Mouse (Mus musculus) 3134 (cell line): ENCODE measurements around the gene Coq2.
A peak's percentile ranks its signal among the peaks of the same experiment; 100 is the strongest.

ENCODE experiments used
- DNase-seq: peaks from one replicate; pipeline ENCODE4 v3.0.0-alpha.2; 2011; ENCODE audit warnings: low spot score; ENCODE audit not compliant: insufficient read length; ENCODE audit errors: extremely low read depth

Gene Coq2

DNA sequence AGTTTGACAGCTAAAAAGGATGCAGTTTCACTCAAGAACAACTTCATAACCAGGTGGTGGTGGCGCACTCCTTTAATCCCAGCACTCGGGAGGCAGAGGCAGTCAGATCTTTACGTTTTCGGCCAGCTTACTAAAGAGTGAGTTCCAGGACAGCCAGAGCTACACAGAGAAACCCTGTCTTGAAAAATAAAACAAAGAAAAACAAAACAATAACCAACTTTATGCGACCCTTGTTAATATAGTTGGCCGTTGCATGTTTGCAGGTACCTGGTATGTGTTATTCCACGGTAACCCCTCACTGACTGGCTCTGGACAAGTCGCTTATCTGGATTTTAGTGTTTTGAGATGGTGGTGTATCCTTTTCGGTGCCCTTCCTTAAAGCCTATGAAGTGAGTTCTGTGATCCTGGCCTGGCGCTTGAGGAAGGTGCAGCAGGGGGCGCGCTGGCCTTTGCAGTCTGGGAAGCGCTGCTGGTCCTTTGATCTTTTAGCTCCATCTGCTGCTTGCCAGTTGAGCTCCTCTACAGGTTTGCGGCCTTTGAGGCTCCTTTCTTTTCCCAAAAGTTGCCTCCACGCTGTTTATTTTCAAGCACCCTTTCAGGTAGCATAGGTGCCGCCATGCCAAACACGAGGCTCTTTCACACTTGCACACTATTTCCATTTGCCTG, at the start of gene Coq2:
TSS of gene Coq2 (minus strand) at position 430 of the 666 bp plus-strand sequence.
- peak; percentile 78 for DNase-seq

DNA sequence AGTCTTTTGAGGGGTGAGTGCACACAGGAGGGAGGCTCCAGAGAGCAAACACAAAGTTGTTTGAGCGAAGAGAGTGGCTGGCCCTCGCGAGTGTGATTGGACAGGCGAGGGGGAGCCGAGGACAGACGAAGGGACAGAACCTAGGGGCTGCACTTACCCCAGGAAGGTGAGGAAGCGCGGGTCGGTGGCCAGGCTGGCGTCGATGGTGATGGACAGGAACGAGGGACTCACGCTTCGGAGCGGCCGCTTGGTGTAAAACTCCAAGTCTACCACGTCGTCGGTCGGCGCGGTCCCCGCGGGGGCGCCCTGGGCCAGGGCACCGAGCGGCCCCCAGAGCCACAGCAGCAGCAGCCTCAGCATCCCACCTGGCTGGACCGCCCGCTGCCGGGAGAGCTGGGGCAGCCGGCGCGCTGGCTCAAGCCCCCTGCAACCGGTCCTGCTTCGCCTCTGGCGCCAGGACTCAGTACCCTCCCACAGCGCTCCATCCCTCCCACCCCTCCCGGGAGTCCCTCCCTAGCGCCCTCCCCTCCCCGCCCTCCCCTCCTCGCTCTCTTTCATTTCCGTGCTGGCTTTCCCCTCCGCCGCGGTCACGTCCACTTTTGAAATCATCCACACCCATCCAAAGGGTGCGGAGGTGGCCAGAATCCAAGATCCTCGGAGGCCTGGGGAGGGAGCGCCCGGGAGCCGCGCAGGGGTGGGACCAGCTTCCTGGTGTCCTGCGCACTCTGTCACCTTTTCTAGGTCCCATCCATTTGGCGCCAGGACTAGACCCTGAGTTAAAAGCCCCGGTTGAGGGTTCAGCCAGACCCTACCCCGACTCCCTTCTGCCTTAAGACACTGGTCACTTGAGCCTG, 44.5 kb upstream of the Coq2 start, which contains the start of gene Hpse:
TSS of gene Hpse (minus strand) at position 482 of the 854 bp plus-strand sequence.
- no peak for DNase-seq

DNA sequence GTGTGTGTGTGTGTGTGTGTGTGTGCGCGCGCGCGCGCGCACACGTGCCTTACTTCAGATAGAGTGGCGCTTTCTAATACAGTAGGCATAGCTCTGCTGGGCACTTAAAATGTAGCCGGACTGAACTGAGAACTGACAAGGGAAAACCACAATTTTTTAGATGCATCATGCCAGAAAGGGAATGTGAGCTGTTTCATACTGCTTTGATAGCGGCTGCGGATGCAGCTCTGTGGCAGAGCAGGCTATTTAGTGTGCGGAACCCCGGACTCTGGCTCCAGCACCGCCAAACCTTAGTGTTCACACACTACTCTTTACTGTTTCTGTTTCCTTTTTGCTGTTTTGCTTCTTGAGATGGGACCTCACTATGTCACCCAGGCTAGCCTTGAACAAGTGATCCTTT, 41.8 kb upstream of the Coq2 start:
- no peak for DNase-seq

DNA sequence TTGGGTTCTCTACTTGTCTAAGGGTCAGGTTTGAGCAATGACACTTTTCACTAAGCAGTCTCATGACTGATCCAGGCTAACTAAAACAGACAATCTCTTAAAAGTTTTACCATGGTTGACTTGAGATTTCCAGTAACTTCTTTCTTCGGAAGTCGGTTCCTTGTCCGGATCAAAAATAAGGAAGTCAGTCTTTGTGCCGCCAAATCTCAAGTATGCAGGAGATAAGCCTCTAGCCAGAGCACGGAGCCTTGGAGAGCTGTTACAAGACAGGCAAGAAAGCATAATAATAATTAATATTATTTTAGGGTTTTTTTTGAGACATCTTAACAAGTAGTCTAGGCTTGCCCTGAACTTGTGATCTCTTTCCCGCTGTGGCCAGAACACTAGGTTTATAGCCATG, 36.3 kb upstream of the Coq2 start:
- DNase-seq, result no peak

DNA sequence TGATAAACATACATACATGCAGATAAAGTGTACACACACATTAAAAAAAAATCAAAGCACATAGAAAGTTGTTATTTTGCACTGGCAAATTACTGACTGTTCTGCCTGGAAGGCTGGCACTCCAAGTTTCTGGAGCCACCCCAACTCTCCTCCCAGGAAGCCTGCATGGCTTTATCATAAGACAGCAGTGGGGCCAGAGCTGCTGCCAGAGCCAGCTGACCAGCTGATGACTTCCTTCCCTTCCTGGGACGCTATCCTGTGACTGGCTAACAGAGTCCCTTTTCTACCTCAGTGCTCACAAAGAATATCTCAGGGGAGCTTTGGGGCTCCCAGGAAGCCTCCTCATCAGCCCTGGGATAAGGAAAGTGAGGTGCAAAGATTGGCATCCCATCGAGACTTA, 35.1 kb upstream of the Coq2 start:
- DNase-seq, result no peak

DNA sequence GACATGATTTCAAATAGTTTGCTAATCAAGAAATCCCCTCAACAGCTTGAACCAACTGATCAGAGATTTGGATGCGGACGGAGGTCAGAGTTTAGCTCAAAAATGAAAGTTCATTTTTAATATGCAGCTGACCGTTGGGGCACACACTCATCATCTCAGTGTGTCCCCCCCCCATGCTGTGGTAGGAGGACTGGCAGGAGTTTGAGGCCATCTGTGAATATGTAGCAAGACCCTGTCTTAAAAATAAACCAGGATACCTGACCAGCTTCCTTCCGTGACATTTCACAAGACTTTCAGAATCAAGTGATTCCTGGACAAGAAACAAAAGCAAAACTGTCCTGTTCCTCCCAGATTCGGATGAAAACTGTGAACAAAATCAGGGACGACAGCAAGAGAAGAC, 34.1 kb upstream of the Coq2 start:
- DNase-seq, result no peak

DNA sequence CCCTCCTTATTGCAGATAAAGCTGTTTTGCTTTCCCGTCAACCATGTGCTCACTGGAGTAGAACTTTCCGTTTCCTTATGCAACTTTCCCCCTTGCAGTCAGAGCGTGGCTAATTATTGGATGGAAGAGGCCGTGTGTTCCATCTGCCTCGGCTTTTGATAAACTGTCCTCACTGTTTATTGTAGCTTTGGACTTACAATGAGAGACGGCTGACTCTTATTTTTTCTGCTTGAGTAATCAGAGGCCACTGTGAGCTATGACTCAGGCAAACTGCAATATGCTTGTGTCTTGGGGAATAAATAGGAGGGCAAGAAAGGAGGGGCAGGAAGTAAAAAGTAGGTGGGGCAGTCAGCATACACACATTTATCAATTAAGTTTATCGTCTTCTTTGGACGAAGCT, 31.7 kb upstream of the Coq2 start:
- peak; percentile 22 for DNase-seq

DNA sequence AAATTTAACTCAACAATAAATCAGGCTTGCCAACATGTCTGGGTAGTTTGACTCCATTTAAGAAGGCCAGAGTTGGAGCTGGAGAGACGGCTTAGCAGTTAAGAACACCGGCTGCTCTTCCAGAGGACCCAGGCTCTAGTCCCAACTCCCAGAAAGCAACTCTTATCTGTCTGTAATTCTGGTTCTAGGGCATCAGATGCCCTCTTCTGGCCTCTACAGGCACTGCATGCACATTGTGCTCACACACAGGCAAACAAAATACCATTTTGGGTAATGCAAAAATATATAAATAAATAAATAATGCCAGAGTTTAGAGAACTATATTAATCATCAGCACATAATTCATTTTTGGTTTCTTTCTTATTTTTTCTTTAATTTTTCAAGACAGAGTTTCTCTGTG, 29.3 kb upstream of the Coq2 start:
- DNase-seq, result no peak

DNA sequence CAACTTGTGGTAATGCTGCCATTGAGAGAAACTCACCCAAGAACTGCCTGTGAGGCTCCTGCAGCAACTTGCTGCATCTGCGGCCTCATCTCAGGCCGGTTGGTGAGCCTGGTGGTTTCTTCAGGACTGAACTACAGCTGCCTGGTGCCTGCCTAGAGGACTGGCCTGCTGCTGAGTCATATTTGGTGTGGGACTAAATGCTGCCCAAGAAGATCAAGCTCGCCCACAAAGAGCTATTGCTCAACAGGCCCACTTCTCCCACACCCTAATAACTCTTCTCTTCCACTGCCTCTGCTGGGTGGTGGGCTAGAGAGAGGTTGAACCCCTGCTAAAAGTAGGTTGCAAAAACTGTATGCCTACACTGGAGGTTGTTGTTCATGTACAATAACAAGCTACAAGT, 27.4 kb upstream of the Coq2 start:
- DNase-seq, result no peak

DNA sequence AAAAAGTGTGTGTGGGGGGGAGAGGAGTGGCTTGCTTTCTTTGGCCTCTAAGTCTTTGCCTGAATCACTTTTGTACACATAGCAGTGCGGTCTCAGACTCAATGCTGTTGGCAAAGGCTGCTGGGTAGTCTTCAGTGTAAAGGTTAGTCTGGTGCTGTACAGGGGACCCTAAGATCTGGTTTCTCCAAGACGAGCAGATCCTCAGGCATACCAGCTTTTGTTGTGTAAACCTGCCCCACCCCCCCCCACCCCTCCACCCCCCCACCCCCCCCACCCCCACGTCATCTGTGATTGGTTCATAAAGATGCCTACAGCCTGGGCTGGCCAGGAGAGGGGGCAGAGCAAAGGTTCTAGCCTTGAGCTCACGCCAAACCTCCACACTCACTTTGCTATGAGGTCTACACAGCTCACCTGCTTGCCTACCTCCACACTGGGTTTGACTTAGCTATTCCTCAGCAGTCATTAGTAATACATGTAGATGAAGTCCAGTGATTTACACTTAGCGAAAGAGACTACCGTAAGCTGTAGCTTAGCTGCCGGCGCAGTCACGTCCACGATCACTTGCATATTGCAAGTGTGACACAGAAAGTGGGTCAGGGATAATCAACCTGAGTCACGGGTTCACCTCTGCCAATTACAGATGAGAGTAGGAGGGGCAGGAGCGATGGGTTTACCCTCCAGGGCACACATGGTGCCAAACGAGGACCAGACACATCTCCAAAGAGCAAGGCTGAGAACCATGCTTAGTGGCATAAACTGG, 26.1 kb upstream of the Coq2 start:
- DNase-seq, result no peak

DNA sequence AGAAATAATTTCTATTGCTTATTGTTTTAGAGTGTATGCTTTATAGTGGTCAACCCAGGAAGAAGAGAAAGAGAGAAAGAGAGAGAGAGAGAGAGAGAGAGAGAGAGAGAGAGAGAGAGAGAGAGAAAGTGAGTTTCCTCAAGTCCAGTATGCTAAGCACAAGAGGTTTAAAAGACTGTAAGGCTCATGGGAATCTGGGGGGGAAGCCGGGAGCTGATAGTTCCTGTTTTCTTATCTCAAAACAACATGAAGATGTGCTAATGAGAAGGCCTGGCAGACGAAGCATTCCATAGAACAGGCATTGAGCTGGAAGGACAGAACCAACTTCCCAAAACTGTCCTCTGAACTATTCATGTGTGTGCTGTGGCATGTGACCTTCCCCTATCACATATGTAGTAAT, 22.9 kb upstream of the Coq2 start:
- no peak for DNase-seq

DNA sequence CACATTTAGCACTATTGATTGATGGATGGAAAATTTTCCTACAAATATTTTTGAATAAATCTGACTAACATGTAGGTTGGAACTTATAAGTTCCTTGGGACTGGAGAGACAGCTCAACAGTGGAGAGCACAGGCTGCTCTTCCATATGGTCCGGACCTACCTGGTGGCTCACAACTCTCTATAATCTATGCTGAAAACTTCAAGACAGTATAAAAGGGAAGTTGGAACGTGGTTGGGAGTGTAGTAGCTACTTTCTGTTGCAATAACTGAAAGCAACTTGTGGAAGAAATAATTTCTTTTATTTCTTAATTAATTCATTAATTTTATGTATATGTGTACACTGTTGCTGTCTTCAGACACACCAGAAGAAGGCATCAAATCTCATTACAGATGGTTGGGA, 22.5 kb upstream of the Coq2 start:
- no peak for DNase-seq

DNA sequence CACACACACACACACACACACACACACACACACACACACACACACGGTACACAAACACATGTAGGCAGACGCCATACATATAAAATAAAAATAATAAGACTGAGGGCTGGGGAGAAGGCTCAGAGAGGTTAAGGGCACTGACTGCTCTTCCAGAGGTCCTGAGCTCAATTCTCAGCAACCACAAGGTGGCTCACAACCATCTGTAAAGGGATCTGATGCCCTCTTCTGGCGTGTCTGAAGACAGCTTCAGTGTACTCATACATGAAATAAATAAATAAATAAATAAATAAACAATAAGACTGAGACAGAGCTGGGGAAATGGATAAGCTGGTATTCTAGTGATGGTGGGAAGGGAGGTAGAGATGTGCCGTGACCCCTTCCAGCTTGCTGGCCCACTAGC, 10.7 kb upstream of the Coq2 start:
- DNase-seq, result no peak

DNA sequence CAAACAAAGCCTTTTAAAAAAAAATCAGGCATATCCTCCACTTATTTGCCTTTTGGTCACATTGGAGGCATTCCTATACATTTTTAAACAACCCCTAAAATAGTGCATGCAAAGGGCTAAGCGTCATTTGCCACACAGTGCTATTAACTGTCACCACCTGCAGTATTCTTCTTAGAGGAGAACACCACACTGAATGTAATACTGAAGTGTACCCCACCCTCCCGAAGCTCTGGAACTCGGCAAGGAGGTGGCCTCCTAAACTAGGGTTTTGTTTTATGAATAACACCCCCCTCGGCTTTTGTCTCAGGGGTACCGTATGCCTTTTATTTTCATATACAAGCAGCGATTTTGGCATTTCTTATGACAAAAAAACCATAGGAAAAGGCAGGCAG, 5.6 kb upstream of the Coq2 start:
- DNase-seq, result no peak

DNA sequence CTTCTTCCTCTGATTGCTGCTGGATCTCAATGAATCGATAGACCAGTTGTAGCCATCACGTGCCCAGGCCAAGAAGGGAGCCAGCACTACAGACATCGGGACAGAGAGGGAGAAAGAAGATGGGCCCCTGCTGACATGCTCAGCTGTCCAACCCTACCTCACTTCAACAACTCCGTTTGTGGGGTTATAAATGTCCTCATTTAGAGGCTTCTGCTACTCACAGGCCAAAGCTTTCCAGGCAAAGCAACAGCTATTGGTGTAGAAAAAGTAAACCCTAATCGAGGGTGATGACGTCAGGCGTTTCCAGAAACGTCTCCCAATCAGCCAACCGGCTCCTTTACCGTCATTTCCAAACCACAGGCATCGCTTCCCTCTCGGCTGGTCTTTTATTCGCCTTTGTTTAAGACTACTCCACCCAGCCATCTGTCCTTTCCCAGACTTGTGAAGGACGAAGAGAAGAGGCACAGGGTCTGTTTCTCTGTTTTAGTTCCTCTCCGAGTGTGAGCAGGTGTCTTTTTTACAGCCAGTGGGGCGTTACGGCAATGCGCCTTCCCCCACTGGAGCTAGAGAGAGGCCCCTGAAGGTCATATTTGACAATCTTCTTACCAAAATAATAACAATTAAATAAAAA, 5.1 kb upstream of the Coq2 start:
- DNase-seq, result no peak

DNA sequence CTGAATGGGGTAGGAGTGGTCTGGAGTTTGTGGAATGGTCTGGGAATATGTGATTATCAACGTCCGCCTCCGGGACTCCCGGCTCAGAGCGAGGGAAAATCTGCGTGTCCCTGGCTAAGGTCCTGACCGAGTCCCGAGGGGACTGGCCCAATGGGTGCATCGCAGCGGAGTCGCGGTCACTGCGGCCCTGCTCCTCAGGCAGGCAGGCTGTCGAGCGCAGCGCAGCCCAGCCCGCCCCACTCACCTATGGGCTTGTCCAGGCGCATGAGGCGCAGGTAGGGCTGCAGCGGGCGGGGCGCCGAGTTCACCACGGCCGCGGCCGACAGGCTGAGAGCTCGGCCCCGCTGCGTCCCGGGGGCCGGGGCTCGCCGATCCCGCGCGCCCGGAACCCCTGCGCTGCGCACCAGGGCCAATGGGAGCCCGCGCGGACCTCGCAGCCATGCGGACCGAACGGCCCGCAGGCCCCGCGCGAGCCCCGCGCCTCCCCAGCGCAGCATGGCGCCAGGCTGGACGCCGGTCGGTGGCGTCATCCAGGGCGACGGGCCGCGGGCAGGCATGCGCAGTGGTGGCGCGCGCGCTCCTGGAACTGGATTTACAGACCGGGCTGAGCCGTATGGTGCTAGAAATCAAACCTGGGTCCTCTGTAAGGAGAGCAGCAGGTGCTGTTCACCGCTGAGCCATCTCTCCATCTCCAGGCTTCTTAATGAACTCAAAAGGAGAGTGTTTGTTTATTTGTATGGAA, 1.0 kb downstream of the Coq2 start:
- DNase-seq, result peak; percentile 86

DNA sequence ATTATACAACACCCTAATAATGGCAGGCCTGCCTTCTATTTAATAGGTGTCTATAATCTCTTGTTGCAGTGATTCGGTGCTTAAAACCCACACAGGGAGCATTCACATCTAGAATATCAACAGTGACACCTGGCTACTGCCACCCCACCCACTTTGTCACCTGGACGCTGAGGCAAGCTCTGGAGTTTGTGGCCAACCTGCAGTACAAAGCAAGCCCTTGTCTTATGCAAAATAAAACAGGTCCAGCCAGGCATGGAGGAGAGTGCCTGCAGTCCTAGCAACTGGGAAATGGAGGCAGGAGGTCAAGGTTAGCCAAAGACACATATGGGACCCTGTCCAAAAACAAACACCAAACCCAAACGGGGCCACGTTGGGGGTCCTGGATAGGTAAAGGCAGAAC, 2.5 kb downstream of the Coq2 start:
- DNase-seq, result no peak

DNA sequence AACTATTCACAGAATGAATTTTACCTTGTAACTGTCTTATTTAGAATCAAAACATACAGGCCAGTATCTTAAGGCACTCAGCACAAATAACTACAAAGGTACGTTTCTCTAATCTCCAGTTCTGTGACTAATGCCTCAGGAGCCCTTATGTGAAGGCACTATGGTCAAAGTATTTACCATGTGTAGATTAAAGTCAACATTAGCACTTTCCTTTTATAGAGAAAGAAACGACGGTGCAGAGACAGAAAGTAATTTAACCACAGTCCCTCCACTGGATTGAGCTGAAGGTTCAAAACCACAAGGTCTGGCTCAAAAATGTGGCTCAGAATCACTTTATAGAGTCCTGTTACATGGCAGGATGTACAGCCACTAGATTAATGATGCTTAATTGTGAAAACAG, 3.0 kb downstream of the Coq2 start:
- DNase-seq, result no peak

DNA sequence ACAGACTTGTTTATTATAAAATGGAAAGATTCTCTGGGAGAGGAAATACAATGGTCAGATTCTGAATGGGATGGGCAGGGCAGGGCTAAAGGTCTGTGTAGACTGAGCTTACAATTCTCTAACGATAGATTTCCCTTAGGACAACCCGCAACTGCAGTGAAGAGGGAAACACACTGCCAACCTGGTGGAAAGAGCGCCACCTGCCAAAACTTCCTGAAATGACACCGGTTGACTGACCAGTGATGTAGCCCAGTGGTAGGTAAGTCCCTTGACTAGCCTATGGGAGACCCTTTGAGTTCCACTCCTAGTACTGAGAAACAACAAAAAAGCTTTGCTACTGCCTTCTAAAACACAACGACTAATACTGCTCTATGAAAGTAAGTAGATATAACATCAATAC, 3.5 kb downstream of the Coq2 start:
- peak; percentile 19 for DNase-seq

DNA sequence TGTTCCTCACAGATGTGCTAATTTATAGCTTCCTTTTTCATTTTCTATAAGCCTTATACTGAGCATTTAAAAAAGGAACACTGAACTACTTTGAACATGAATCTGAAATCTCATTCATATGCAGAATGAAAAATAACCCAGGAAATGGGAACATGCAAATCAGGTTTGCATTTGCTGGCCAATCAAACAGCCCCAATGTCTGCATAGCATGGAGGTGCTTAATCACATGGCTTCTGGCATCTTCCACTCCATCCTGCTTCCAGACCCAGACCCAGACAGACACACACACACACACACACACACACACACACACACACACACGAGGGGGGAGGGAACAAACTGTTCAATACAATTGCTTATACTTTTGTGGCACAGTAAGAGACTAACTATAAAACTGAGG, 8.0 kb downstream of the Coq2 start:
- no peak for DNase-seq
